Mouse (Mus musculus) MN1 (cell line): ENCODE measurements around the gene Rhox2g.
A peak's percentile ranks its signal among the peaks of the same experiment; 100 is the strongest.
"Not testable (repeated sequence)": the region's sequence is repeated elsewhere in the genome, so short reads cannot be mapped to it uniquely, and the experiment has no call there.

Experiments
- DNase-seq: peaks from one replicate; pipeline ENCODE4 v3.0.0-alpha.2; 2016; ENCODE audit warnings: low spot score

Gene Rhox2g

DNA sequence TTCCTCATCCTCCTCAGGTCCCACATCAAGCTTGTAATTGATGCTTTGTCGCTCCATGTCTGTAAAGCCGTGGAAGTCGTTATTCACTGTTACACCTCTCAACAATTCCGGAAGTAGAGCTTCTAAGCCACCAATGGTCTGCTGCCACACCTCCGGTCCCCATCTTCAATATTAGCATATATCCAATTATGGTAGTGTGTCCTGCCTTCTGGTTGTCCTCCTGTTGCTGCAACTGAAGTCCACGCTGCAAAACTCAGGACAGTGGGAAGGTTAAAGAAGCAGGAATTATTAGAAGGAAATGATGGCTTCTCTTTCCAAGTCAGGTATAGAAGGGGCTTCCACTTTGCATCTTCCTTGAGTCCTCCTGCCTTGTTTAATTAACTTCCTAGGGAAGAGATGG is at the start of gene Rhox2g:
Rhox2g (minus strand) TSS at position 101 of the 400 bp plus-strand sequence.
- peak; percentile 17 for DNase-seq

DNA sequence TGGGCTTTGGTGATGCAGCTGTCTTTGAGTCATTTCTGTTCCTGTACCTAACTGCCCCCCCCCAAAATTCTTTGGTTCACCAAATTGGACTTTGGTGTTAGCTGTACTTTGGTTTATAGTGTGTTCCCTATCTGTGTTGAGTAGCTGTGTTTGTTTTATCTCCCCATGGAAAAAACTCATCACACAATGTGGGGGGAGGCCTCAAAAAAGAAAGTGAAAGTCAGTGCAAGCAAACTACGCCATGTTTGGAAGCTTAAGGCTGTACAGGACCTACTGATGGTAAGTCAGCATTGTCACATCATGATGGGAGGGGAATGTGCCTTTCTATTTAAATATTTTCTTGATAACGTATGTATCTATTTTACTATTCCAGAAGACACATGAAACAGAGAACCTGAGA is 49.0 kb upstream of the Rhox2g start:
- DNase-seq: no peak

DNA sequence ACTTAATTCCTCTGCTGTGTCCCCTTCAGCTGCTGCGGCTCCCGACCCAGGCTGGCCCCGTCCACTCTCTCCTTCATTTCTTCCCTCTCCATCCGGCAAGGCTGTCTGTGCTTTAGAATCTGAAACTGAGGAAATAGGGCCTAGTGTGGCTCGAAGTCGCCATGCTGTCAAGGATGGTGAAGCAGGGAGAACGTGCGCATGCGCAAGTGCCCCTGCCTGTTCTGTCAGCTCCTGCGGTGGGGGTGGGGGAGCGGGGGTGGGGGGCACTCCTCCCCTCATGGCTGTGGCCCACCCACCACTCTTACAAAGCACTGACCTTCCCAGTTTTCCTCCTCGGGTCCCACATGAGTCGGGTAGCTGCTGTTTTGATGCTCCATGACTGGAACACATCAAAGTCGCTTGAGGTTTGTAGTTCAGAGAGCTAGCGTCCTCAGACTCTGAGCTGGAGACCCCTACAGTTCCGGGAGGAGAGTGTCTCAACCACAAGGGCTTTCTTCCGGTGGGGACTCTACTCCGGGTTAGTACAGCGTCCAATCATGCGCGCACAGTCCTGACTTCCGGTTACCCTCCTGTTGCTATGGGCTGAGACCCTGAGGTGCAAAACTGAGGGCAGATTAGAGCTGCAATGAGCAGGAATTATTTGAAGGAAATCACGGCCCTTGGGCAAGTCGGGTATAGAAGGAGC is 39.9 kb upstream of the Rhox2g start:
- DNase-seq: peak; percentile 61

DNA sequence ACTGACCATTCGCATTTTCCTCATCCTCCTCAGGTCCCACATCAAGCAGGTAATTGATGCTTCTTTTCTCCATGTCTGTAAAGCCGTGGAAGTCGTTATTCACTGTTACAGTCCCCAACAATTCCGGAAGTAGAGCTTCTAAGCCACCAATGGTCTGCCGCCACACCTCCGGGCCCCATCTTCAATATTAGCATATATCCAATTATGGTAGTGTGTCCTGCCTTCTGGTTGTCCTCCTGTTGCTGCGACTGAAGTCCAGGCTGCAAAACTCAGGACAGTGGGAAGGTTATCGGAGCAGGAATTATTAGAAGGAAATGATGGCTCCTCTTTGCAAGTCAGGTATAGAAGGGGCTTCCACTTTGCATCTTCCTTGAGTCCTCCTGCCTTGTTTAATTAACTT is 29.9 kb upstream of the Rhox2g start, which contains the start of gene Rhox2h:
Rhox2h (minus strand) TSS at position 101 of the 400 bp plus-strand sequence.
- peak; percentile 9 for DNase-seq

DNA sequence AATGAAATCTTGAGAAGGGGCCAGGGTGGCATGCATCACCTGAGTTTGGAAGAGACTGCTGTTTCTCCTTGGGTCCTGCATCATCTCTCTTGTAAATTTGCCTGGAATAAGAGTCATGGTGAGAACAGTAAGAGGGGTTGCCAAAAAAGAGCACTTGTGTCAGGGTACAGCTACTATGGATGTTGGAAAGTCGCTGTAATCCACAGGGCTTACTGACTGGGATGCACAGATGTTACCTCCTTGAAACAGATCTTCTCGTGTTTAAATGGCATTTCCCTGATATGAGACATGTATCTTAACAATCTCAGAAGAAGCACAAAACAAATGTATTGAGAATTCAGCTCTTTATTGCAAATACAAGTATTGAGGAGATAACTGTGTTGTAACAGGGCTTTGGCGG is 25.4 kb upstream of the Rhox2g start, which contains the start of gene Rhox3h:
Rhox3h (minus strand) TSS at position 101 of the 400 bp plus-strand sequence.
- not testable (repeated sequence) for DNase-seq

DNA sequence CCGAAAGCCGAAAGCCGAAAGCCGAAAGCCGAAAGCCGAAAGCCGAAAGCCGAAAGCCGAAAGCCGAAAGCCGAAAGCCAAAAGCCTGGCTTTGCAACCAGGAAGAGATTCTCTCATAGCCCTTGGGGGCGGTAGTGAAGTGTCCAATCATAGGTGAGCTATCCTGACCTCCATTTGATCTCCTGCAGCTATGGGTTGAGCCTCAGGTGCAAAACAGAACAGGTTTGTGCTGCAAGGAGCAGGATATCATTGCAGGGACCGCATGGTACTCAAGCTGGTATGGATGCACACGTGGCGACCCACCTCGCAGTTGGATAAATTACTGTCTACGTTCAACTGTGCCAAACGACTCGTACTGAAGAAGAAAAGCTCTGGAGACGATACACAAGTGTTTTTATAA is 8.0 kb upstream of the Rhox2g start, which contains the start of gene Rhox4g:
Rhox4g (minus strand) TSS at position 101 of the 400 bp plus-strand sequence.
- DNase-seq: not testable (repeated sequence)

DNA sequence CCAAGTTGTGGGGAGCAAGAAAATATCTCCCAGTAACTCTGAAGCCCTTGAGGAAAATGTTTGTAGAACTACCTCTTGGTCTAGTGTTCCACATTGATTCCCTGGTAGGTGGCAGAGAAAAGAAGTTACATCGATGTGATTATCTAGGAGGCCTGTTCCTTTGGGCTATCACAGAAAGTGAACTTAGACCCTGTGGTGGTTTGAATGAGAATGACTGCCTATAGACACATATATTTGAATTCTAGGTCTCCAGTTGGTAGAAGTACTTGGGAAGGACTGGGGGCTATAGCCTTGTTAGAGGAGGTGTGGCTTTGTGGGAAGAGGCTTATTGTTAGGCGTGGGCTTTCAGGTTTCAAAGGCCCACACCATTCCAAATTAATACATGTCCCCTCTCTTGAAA is 14.8 kb downstream of the Rhox2g start, which contains the start of gene Rhox3g:
Rhox3g (minus strand) TSS at position 101 of the 400 bp plus-strand sequence.
- not testable (repeated sequence) for DNase-seq

DNA sequence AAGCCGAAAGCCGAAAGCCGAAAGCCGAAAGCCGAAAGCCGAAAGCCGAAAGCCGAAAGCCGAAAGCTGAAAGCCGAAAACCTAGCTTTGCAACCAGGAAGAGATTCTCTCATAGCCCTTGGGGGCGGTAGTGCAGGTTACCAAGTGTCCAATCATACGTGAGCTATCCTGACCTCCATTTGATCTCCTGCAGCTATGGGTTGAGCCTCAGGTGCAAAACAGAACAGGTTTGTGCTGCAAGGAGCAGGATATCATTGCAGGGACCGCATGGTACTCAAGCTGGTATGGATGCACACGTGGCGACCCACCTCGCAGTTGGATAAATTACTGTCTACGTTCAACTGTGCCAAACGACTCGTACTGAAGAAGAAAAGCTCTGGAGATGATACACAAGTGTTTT is 35.7 kb downstream of the Rhox2g start, which contains the start of gene Rhox4f:
Rhox4f (minus strand) TSS at position 101 of the 400 bp plus-strand sequence.
- DNase-seq: not testable (repeated sequence)
